Mouse (Mus musculus) WW6 (cell line): Measurements from ENCODE around the gene Gm28551.
A peak's percentile ranks its signal among the peaks of the same experiment; 100 is the strongest.
"Not testable (repeated sequence)": the region's sequence is repeated elsewhere in the genome, so short reads cannot be mapped to it uniquely, and the experiment has no call there.

Experiments
- DNase-seq: peaks from one replicate; pipeline ENCODE4 v3.0.0-alpha.2; 2013; ENCODE audit warnings: low read depth, low spot score

Gene Gm28551

DNA sequence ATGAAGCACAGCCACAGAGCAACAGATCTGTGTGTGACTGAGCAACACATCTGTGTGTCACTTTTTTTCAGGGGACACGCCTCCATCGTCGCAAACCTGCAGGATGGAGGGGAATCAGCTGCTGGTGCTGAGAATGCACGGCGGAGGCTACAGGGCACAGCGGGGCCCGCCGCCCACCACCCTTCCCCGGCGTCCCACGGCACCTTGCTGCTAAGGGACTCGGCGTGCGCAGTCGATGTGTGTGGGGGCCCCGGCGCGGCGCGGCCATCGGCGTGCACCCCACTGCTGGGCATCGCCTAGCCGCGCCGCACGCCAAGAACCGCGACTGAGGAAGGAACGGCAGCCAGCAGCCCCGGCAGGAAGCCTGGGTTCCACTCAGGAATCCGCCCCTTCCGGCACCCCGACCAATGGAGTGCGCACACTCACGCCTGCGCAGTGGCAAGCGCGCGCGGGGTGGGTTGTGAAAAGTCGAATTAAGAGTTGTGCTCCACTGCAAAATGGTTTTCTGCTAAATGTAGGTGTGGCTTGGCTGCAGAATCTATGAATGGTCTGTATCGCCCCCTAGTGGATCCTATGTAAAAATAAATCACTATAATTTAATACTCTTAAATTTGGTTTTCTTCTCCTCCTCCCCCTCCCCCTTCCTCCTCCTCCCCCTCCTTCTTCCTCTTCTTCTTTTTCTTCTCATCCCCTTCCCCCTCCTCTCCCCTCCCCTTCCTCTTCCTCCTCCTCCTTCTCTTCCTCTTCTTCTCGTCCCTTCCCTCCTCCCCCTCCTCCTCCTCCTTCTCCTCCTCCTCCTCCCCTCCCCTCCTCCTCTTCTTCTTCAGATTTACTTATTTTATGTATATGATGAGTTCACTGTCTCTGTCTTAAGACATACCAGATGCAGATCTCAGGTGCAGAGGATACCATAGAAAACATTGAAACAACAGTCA lies at the start of gene Gm28551, which contains the start of the genes Asdurf and Asnsd1:
Gene Gm28551 (minus strand): TSS at position 341 of the 935 bp plus-strand sequence.
Gene Asdurf (minus strand): TSS at position 293 of the 935 bp plus-strand sequence.
Gene Asnsd1 (minus strand): TSS at position 426 of the 935 bp plus-strand sequence.
- peak; percentile 87 for DNase-seq

DNA sequence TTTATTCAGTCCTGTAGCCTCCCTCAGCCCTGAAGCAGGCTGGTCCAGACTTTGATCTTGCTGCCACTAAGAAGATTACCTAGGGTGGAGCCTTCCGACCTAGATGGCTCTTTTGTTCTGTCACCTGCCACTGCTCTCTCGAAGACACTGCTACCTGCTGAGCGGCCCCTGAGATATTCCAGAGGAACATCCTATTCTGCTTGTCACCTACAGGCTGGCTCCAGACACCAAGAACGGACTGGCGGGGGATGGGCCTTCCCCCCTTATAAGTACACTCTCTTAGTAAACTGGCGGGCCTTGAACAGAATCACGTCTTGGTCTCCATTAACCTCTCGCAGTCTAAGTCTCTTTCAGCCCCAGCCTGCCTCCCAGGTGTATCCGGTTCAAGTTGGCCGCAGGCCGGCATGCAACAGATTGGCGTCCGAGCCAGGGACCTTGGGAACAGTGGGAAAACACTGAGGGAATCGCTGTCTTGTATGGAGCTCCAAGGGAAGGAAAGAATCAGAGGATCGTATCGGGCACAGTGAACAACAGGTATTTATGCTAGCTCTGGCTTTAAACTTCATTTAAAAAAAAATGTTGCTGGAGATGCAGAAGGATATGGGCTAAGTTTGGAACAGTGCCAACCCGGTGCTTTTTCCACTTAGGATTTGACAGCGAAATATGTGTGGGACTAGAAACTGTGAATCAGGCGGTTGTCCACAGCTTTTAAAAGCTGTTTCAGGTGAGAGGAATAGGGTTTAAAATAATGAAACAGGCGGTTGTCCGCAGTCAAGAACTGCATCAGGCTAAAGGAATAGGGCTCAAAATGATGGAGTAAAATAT lies 41.7 kb upstream of the Gm28551 start:
- not testable (repeated sequence) for DNase-seq

DNA sequence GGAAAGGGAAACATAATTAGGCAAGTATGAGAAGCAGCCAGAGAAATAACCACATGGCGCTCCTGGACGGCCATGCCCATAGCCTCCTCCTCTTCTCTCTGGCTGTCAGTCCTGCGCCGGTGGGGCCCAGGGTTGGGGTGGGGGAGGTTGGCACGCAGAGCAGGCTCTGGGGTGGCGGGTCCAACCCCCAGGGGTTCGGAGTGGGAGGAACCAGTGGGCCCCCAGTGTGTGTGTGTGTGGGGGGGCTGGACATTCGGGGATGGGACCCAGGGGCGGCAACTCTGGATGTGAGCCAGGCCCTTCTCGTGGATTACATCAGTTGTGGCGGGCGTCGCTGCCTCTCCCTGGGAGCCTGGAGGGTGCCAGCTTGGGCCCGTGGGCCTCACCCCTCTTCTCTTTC lies 36.3 kb upstream of the Gm28551 start:
- DNase-seq, result no peak

DNA sequence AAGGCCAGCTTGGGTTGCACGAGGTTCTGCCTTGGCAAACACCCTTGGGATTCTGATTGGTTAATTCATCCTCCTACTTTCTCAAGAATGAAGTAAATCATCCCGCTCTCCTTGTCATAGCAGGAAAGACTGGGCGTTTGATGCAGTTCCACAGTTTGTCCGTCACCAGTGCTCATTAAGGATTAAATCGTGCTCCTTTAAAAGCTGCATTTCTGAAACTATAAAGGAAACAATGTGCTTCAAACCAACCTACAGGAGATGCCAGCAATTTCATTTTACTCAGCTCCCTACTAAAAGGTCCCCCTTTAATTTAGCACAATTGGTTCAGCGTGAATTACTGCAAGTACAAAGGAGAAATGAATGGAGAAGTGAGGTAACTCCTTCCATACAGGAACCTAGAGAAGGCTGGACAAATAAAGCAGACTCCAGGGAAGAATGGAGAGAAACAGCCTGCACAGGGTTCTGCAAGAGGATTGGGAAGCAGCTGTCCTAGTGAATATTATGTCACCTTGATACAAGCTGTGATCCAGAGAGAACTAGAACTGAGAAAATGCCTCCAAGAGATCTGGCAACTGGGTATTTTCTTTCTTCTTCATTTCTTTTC lies 31.7 kb upstream of the Gm28551 start:
- no peak for DNase-seq

DNA sequence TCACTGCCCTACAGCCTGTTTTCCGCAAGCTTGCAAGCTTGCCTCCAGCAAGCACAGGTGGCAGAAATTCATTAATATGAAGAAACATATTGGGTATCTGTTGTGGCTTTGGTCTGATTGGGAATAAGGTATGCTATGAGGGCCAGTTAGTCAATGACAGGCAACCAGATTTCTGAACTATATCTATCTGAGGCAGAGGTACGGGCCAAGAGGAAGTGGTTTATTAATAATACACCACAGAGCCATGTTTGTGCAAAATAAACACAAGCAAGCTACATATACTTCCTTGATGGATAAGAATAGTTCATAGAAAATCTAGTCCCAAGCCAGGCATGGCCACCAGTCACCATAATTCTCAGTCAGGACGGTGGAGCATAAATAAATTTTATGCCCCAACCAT lies 25.3 kb upstream of the Gm28551 start:
- no peak for DNase-seq

DNA sequence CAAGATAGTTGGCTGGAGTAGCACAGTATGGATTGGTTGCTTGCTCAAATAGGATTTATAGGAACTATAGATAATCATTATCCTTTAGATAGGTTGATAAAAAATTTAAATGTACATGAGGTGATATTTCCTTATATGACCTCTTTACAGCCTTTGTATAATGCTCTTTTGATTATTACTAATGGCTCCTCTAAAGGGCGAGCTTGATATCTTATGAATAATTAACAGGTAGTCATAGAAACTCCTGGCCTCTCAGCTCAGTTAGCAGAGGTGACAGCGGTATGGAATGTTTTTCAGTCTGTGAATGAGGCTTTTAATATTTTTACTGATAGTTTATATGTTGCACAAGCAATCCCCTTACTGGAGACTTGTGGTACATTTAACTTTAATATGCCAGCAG lies 23.5 kb upstream of the Gm28551 start:
- not testable (repeated sequence) for DNase-seq

DNA sequence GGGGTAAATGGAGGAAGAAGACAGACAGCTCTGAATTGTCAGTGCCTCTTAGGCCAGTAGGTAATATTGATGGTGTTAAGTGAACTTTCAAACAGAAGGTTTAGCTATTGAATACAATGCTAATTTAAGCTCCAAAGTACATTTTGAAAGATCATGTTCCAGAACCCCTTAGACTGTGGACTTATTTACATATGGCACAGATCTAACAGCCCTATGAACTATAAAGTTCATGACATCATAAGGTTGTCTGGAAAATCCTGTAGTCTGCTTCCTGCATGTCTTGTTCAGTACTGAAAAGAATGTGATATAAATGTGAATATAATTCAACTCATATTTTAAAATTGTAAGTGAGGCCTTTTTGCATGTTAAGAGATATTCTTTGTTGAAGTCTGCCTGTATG lies 6.5 kb upstream of the Gm28551 start:
- DNase-seq, result no peak

DNA sequence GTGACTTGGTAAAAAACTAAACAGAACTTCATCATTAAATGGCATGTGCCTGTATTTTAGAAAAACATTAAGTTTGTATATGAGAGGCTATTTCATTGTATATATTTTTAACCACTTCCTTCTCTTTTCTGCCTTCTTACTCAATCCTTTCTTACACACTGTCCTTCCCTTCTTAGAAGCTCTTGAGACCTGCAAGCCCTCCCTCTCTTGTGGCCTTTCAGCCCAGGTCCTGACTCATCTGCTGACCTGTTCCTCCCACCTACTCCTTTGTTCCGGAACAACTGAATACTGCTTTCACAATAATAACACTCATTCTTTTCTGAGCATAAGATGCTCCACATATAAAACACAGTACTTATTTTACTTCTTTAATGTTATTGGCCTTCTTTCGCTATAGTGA lies 11.4 kb downstream of the Gm28551 start:
- no peak for DNase-seq

DNA sequence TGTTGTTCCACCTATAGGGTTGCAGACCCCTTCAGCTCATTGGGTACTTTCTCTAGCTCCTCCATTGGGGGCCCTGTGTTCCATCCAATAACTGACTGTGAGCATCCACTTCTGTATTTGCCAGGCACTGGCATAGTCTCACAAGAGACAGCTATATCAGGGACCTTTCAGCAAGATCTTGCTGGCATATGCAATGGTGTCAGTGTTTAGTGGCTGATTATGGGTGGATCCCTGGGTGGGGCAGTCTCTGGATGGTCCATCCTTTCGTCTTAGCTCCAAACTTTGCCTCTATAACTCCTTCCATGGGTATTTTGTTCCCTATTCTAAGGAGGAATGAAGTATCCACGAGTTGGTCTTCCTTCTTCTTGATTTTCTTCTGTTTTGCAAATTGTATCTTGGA lies 15.1 kb downstream of the Gm28551 start:
- not testable (repeated sequence) for DNase-seq

DNA sequence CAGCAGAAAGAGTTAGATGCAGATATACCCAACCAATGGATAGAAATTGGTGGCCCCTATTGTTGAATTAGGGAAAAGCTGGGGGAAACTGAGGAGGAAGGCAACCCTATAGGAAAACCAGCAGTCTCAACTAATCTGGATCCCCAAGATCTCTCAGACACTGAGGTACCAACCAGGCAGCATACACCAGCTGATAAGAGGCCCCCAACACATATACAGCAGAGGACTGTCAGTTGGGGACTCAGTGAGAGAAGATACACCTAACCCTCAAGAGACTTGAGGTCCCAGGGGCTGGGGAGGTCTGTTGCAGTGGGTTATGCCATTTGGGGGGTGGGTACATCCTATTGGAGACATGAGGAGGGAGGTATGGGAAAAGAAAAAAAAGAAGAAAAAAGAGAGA lies 17.0 kb downstream of the Gm28551 start:
- no peak for DNase-seq

DNA sequence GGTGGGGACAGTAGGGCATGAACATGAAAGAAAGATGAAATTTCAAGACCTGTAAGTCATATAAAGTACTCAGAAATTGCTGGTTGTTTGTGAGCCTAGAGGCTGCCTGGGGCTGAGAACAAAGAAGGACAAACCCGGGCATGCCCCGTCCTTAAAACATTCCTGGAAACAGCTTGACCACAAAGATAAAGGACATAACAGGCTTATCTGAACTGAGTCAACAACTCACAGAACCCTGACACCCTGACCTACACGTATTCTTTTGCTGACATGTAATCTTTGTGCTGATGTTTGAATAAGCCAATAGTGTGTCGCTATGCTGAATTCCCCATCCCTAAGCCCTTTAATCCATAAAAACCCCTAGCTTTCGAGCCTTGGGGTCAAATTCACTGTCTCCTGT lies 18.9 kb downstream of the Gm28551 start:
- not testable (repeated sequence) for DNase-seq

DNA sequence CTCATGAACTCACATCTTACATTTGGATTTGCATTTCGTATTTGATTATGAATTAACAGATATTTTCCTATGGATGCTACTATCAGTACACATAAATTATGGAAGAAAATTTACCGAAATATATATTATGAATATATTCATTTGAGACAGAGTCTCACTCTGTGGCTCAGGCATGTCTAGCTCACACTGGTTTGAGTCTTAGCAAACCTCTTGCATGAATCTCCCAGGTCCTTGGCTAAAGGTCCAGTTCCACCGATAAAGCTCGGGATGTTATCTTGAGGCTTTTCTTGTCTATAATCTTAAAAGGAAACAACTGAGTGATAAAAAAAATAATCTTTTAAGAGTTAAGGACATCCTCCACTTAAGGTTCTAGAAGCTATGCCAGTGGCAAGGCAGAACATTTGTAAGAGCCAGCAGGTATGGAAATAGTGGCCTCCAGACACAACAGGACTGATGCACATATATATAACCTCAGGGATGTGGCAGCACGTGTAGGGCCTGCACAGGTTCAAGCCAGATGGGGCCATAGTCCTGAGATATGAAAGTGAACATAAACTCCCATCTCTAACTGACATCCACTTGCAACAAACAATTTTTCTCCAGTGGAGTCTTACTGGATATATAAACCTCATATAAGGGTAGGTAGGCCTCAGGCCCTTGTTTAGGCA lies 27.5 kb downstream of the Gm28551 start:
- no peak for DNase-seq

DNA sequence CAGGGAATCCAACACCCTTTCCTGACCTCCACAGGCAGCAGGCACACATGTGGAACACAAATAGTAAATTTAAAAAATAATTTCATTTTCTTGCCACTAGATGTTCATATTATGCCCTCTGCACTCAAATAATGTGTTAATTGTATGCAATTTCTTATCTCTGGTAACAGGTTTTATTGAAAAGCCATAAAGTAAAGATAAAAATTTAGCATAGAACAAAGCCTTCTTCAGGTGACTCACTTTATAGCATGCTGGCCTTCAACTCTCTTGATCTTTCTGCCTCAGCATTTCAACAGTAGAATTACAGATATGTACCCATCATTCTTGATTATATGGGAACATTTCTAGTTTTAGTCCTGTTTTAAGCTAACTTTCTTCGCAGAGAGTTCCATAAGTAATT lies 28.2 kb downstream of the Gm28551 start:
- DNase-seq, result no peak

DNA sequence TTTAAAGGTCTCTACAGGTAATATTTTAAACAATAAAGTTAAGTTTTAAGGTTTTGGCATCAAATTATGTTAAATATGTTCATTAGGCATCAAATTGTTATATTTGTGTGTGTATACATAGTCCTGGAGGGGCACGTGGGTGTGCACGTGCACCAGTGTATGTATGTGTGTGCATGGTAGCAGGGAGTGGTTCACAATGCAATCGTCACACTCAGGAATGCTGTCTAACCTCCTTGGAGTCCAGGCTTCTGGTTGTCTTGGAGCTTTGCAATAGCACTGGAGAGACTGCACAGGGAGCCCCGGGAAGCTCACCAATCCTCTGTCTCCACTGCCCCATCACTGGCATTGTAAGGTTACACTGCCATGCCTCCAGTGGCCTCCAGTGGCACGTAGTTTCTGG lies 29.2 kb downstream of the Gm28551 start:
- no peak for DNase-seq

DNA sequence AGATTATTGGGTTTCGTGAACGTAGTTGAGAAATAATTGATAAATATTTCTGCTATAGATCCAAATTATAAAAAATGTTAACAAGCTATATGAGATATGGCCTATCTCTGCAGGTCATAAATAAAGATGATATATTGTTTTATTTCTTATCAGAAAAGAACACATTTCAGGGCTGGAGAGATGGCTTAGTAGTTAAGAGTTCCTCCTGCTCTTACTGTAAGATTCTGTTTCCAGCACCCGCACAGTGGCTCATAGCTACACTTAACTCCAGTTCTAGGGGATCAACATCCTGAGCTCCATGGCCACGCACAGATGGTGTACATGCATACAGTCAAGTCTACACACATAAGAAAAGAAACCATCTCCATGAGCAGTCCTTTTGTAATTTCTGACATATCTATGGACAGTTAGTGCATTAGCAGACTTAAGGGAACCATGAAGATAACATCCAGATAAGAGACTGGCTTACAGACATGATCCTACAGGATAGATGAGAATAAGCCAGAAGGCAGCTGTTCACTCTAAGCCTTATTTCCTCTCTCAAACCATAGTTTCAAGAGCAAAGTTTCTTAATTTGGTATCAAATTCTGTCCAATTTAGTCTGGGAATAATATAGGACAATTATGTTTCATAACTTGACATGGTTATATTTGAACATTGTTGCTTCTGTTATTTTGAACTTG lies 30.7 kb downstream of the Gm28551 start:
- no peak for DNase-seq

DNA sequence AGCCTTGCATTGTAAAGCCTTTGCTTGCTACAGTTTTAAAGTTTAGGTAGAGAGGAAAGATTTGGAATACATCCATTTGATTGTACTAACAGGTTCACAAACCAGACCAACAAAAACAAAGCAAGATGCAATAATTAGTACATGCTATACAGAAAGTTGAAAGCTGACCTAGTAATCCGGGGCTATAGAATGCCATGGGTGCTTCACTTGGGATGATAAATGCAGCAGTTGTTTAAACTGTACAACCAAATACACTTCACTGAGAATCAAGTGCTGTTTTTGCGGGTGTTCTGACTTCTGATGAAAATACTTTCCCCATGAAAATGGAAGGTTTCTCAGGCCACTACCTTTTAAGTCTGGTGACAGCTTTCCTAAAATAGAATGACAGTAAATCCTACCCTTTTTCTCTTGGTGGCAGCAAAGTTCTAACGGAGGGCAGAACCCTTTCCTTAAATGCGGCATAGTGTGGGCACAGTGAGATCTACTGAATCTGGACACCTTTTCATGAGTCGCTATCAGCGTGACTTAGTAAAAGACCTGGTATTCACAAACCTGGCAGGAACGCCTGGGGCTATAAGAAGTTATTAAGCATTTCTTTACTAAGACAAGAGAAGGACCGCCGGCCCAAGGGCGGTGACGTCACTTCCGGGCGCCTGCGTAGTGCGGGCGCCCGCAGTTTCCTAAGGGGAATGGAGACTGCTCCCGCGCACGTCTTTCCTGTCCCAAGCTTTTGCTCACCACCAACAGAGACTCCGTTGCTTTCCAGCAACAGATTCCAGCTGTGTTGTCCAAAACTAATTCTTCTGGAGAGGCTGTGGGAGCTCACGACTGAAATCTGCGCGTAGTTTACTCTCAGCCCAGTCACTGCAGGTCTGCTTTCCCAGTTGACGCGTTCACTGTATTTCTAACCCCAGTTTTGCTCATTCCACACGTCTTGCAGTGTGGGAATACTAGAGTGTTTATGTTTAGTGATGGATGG lies 39.2 kb downstream of the Gm28551 start, which contains the start of gene Osgepl1:
Gene Osgepl1 (plus strand): TSS at position 636 of the 979 bp plus-strand sequence.
- DNase-seq, result peak; percentile 60

DNA sequence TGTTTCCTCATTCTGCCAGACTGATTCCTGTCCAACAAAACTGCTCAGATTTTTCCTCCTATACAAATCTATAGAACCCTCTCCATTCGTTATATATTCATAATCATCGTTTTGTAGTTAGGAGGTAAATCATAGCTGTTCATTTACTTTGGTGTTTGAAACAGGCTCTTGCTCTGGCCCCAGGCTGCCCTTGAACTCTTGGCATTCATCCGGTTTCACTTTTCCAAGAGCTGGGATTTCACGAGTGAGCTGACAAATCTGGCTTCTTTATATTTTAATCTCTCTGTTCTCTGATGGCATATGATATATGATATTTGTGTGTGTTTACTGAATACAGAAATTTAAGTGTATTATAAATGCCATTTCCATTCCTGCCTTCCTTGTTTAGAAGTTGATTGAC lies 52.0 kb downstream of the Gm28551 start:
- no peak for DNase-seq

DNA sequence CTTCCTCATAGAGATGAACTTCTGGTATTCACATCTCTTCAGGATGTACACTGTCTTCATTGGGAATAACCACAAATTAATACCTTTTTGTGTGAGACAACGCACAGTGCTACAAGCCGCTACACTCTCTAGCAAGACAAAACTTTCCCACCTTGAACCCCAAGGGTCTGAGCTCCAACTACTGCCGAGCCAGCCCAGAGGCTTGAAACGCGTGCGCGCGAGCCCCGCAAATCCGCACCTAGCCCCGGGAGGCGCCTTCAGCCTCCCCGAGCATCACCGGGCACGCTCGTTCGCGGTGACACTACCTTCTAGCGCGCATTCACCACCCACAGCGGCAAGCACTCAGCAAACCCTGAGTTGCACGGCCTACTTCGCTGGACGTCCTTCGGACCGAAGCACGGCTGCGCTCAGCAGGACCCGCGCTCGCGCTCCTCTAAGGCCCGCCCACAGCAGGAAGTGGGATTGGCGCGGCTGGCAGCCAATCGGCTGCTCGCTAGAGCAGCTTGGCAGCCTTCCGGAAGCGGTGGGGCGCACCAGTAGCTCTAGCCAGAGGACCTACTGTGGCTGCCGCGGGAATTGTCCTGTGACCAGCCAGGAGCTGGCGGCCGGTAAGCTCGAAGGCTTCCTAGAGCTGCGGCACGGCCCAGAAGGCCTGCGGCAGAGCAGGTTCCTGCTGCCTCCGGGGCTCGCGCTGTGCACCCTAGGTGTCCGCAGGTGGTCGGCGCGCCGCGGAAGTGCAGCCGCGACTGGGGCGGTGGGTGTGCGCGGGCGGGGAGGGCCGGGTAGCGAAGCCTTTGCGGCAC lies 55.7 kb downstream of the Gm28551 start, which contains the start of the genes Pms1, Ormdl1 and Gm28778:
Gene Pms1 (minus strand): TSS at position 438 of the 803 bp plus-strand sequence.
Gene Ormdl1 (plus strand): TSS at position 515 of the 803 bp plus-strand sequence.
Gene Gm28778 (plus strand): TSS at position 531 of the 803 bp plus-strand sequence.
- peak; percentile 86 for DNase-seq
